8 mouse cellular contexts compared by ENCODE assay signal in genomic region chr6:31318506-31318905, GRCm38 (mm10).
DNase-seq lines count a peak whose midpoint lies in the region; ATAC-seq lines count a peak whose summit lies in the region.

No protein-coding gene starts in this region.

- ATAC-seq in forebrain, embryonic 12.5 days (ENCODE audit: low FRiP score) = no peak
- ATAC-seq in midbrain, embryonic 12.5 days (ENCODE audit: low FRiP score, low read depth) = no peak

- H3K4me2 ChIP-seq in forebrain, embryonic 12.5 days = peak overlapping the region; percentile 22
- H3K4me2 ChIP-seq in midbrain, embryonic 12.5 days (replicated peaks) = peak overlapping the region; percentile 35

- peaks cover 6% of the 10 kb centered on the region; the same call in 1 of the 2 replicates for H3K27me3 ChIP-seq in forebrain, embryonic 12.5 days
- H3K27me3 ChIP-seq in limb, embryonic 10.5 days (ENCODE audit: low read depth, poor library complexity, severe bottlenecking) = peaks cover 11% of the 10 kb centered on the region; the same call in 1 of the 2 replicates
- H3K27me3 ChIP-seq in midbrain, embryonic 12.5 days = peaks cover 14% of the 10 kb centered on the region; the same call in 1 of the 2 replicates

- no peaks in the 10 kb centered on the region for H3K36me3 ChIP-seq in forebrain, embryonic 12.5 days (replicated peaks)
- H3K36me3 ChIP-seq in limb, embryonic 10.5 days = no peaks in the 10 kb centered on the region
- H3K36me3 ChIP-seq in midbrain, embryonic 12.5 days = no peaks in the 10 kb centered on the region

- peak; percentile 66 for DNase-seq in B cell, adult 2 months
- peak; percentile 82 to 94 for DNase-seq in adrenal gland, adult (ENCODE audit: inconsistent age in 2 of 2, low spot score in 1 of 2)
- DNase-seq in heart, postnatal 4 days = peak; percentile 61
- peak; percentile 47 for DNase-seq in limb, embryonic 10.5 days (ENCODE audit: low spot score)
- DNase-seq in testis, postnatal 10 days (ENCODE audit: low spot score) = peak; percentile 63
- DNase-seq in frontal cortex, adult 2 months (ENCODE audit: extremely low spot score in 1 of 2, low spot score in 1 of 2) = no peak

- H3K4me1 ChIP-seq in forebrain, embryonic 12.5 days = peaks cover 10% of the 10 kb centered on the region
- H3K4me1 ChIP-seq in limb, embryonic 10.5 days = peaks cover 16% of the 10 kb centered on the region
- H3K4me1 ChIP-seq in midbrain, embryonic 12.5 days = peaks cover 15% of the 10 kb centered on the region

- no peak overlapping the region for H3K27ac ChIP-seq in forebrain, embryonic 12.5 days
- H3K27ac ChIP-seq in limb, embryonic 10.5 days = no peak overlapping the region
- H3K27ac ChIP-seq in midbrain, embryonic 12.5 days (replicated peaks) = no peak overlapping the region

- no peak overlapping the region for H3K9ac ChIP-seq in forebrain, embryonic 12.5 days
- H3K9ac ChIP-seq in midbrain, embryonic 12.5 days (replicated peaks) = no peak overlapping the region

- no peak overlapping the region for H3K4me3 ChIP-seq in forebrain, embryonic 12.5 days (replicated peaks)
- peak overlapping the region; percentile 36 for H3K4me3 ChIP-seq in limb, embryonic 10.5 days
- 0 out of 2 replicates have a peak overlapping the region, but pooled peaks have one; percentile 0 for H3K4me3 ChIP-seq in midbrain, embryonic 12.5 days

- 5% methylated on average over 11 of the region's 11 CpGs for WGBS in forebrain, embryonic 12.5 days
- 3% methylated on average over 11 of the region's 11 CpGs for WGBS in limb, embryonic 10.5 days
- 5% methylated on average over 11 of the region's 11 CpGs for WGBS in midbrain, embryonic 12.5 days

- H3K9me3 ChIP-seq in forebrain, embryonic 12.5 days = no peaks in the 10 kb centered on the region
- H3K9me3 ChIP-seq in limb, embryonic 10.5 days (replicated peaks) = no peaks in the 10 kb centered on the region
- H3K9me3 ChIP-seq in midbrain, embryonic 12.5 days = no peaks in the 10 kb centered on the region

Comparison
In these comparisons a context has a peak if more than half of its experiments do, and no peak if none do; other contexts are left out.
1. DNase-seq: peak in B cell, adult 2 months (2 of 2), adrenal gland, adult (2 of 2), heart, postnatal 4 days (single experiment), limb, embryonic 10.5 days (single experiment) and testis, postnatal 10 days (single experiment); none in frontal cortex, adult 2 months (0 of 2).